Mouse (Mus musculus): ENCODE results near the gene Scgb2b3. TPM values are rescaled to one million over a fixed set of nuclear protein-coding genes. Genes with fewer than 3 reads are reported as not detected.

Scgb2b3 gene
- not detected in 2 replicates for polyA plus RNA-seq (2012; rRNA removed)

DNA sequence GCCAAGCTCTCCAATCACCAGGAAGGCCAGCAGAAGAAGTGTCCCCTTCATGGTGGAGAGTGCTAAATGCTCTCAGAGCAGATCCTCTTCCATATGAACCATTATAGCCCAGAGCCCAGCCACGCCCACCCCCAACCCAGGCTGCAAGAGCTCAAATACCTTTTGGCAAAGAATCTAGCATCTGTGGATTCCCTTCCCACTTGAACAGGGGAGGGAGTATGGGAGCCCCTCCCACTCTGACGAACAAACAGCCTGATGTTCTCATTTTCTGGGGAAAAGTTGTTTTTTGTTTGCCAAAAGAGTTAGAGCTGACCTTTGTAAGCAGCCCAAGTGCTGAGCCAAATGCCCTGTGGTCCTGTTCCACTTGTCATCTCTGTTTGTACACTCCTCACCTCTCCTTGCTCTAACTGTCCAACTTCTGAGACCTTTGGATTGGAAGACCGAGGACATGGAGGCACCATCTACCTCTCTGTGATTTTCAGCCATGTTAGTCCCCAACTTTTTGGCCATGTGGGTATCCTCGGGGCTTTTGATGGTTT, at the start of gene Scgb2b3:
Gene Scgb2b3 (minus strand): TSS at position 51 of the 539 bp plus-strand sequence.

DNA sequence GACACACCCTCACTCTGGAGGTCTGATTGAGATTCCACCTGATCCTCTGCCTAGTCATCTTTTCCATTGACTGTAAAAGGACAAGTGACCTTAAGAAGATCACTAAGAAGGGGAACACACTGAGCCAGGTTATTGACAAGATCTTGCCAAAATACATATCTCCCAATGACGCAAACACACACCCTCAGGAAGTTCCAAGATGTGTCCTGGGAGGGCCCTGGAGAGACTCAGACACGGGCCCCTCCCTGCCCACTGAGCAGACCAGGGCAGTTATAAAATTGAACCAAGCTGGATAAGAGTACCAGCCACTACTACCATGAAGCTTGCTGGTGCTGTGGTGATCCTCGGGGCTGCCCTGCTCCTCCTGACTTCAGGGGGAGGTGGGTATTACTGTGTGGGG, 13.4 kb upstream of the Scgb2b3 start, which contains the start of gene Scgb1b3:
Gene Scgb1b3 (plus strand): TSS at position 301 of the 400 bp plus-strand sequence.

Other genes with a start within 250 kb of the Scgb2b3 start
- 217 and 233 TPM in 2 replicates for gene Hpn, start 246.8 kb downstream of the Scgb2b3 start, polyA plus RNA-seq (2012; rRNA removed)
- 2.8 and 3.3 TPM in 2 replicates for gene Scn1b, start 235.1 kb downstream of the Scgb2b3 start, polyA plus RNA-seq (2012; rRNA removed)
- gene Gramd1a, start 206.2 kb downstream of the Scgb2b3 start, polyA plus RNA-seq (2012; rRNA removed), result 30.3 and 39.3 TPM in 2 replicates
- not detected in 2 replicates for gene Scgb2b2, start 71.6 kb downstream of the Scgb2b3 start, polyA plus RNA-seq (2012; rRNA removed)
- not detected in 2 replicates for gene Scgb1b2, start 70.3 kb downstream of the Scgb2b3 start, polyA plus RNA-seq (2012; rRNA removed)
- gene Scgb1b3, start 13.5 kb upstream of the Scgb2b3 start, polyA plus RNA-seq (2012; rRNA removed), result not detected in 2 replicates

All from liver, embryonic 18 days (tissue).